Mouse (Mus musculus) R1 (cell line): Measurements from ENCODE around the gene Gpr87.

ENCODE experiments used
- DNase-seq: peaks from one replicate; pipeline ENCODE4 v3.0.0-alpha.2; 2018; ENCODE audit warnings: low read depth, low spot score

Gpr87 gene

DNA sequence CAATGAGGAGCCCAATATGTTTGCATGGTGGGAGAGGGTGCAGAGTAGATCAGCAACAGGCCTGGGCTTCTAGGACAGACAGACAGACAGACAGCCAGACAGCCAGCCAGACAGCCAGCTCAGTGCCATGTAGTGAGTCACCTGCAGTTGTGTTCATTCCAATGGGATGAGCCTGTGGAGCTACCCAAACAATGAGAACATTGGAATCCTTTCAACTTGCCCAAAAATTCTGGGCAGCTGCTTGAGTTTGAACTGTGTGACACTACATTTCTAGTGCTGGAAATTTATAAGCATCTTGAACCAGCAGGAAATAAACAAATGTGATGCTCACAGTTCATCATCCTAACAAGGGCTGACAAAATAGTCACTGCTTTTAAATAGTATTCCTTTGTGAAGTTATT is 55.3 kb downstream of the Gpr87 start:
- no peak for DNase-seq

DNA sequence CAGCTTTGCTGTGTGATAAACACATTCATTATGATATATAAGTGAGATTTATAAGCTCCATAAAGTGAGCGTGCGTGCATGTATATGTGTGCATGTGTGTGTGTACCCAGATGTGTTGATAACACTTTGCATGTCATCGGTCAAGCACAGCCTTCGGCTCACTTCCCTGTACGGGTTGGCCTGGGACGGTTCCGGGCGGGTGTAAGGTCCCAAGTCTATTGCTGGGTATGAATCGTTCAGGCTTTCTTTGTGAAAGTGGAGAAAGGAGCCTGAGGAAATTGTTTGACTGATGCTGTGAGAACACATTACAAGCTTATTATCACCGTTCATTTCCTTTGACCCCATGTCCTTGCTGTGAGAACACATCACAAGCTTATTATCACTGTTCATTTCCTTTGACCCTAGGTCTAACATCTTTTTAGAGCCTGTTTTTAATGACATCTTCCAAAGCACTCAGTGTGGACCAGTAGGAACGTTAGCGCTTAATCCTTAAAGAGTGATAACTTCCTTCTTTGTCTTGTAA is 55.9 kb downstream of the Gpr87 start:
- no peak for DNase-seq

DNA sequence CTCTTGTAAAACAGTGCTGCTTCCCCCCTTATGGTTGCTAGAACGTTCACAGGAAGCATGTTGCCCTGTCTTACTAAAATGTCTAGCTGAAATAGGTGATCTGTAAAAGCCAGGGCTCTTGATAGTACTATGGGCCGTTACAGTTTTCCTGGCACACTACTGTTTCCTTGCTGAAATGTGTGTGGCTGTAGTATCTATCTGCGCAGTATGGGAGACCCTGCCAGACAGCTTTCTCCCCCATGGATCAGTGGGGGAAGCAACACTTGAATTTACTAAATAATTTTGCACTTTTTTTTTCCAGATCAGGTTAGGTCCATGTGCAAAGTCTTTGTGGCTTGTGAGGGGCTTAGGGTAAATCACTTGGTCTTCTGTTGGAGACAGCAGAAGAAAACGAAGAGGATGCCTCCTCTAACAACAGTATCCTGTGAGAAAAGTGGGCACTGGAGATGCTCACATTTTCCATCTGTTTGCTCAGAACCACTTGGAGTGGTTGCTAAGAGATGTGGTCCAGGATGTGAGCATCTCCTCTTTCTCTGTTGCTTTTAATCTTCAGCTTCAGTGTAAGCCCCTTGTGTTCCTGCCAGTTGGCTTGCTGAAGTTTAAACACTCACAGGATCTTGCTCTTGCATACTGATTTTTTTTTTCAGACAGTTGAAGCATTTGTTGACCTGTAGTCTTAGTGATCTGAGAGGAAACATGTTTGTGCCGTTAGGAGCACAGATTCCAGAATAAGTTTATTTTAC is 58.8 kb downstream of the Gpr87 start:
- DNase-seq: no peak

DNA sequence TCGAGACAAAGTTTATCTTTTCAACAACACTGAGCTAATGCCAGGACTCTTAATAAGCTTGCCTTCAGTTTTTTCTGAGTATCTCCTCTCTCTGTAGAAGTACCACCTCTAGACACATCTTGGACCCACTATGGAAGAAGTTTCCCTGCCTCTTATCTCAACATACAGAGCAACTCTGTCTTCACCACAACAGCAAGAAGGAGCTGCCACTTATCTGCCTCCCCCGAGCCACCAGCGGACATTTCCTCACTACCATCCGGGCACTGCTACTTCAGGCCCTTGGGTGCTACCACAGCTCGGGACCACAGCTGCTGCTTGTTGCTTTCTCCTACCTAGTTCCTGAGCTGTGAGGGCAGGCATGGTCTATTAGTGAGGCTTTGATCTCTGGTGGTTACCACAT is 61.7 kb downstream of the Gpr87 start:
- DNase-seq: no peak

DNA sequence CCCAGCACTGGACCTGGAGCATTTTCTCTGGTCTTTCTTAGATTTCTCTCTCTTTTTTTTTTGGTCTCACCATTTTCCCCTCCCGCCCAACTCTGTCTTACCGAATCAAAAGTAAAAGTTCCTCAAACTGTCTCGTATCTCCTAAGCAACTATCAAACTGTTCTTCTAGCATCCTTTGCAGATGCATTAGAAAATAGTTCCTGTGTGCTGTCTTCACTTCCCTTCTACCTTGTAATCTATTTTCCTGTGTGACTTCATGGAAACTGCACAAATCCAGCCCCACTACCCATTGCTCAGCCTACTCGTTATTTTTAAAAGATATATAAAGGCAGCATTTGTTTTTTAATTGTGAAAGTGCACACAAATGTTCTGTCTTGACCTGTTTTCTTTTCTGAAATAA is 62.9 kb downstream of the Gpr87 start:
- DNase-seq: no peak

DNA sequence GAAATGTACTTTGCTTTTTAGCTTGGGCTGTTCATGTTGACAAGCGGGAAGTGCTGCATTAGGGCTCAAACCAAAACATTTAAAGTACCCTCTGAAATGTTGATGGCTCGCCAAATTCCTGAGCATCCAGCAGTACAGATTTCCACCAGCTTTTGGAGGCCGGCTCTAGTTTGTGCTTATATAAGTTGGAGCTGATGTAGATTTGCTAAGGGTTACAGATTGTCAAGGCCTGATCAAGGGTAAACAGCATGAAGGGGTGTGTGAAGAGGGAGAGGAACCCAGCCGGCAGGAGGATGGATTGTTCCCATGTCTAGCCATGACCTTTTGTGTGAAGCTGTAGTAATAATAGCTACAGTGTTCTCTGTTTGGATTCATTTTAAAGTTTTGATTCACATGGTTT is 63.8 kb downstream of the Gpr87 start:
- DNase-seq: no peak

DNA sequence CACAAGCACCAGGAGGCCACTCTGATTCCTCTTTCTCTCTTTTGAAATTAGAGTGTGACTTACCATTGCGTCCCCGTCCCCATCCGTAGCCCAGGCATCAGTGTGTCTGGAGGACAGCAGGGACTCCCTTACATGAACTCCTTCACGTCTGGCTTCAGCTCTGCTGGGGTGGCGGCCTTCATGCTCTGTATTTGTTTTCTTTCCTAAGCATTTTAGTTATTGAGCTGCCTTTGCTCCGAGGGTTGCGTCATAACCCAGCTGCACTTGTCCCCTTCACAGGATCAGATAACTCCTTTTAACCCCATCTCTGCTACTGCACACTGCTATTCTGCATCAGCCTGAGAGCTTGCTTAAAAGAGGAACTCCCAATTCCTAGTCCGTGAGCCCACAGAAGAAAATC is 64.5 kb downstream of the Gpr87 start:
- DNase-seq: no peak

DNA sequence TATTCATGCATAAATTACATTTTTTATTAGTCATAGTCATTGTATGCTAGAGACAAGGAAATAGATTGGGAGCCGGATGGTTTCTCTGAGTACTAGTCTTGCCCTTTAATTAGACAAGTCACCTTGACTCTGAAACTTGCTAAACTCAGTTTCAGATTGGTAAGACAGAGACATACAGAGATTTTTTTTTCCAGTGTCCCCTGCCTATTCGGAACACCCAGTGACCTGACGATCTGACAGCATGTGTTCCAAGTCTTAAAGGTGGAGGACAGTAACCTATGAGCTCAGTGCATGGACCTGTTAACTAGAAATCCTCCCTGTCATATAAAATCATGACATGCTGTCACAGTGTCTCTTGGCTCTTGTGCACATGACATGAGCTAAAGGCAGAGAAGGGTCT is 65.4 kb downstream of the Gpr87 start:
- no peak for DNase-seq
